ENCODE assay signal across 25 mouse cellular contexts in the genomic region with DNA sequence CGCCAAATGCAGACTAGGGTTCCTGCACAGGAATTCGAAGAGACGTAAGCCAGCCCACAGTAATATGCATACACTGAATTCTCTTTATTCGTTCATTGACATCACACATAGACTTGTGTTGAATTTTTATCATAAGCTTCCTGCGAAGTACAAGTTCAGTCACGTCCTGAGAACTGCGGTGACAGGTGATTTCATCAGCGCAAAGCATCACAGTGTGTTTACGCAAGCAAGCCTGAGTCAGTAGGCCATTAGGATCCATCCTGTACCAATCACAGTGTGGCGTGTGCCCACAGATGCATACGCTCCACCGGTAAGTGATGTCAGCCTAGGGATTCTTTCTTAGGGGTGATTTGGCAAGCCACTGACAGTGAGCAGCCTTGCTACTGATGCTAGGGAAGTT.
"Had no signal": no experiment of that assay in that cellular context is flagged by ENCODE, and none has a peak within 500 bp of the region (broad histone marks: within the 10 kb centered on the region; RNA-seq: fewer than 3 reads in every experiment).

No protein-coding gene starts in this region.

- H3K4me2 ChIP-seq: heart, embryonic 12.5 days; hindbrain, embryonic 12.5 days; hindbrain, embryonic 14.5 days; intestine, embryonic 15.5 days; limb, embryonic 12.5 days; liver, embryonic 11.5 days; liver, embryonic 13.5 days had no signal

- H3K9me3 ChIP-seq: heart, embryonic 10.5 days; heart, embryonic 12.5 days; hindbrain, embryonic 10.5 days; hindbrain, embryonic 12.5 days; intestine, embryonic 15.5 days; limb, embryonic 10.5 days; limb, embryonic 12.5 days; liver, embryonic 13.5 days had no signal

- H3K4me3 ChIP-seq: heart, embryonic 10.5 days; heart, embryonic 12.5 days; hindbrain, embryonic 10.5 days; hindbrain, embryonic 12.5 days; intestine, embryonic 15.5 days; left cerebral cortex, adult 2 months; limb, embryonic 10.5 days; limb, embryonic 12.5 days; liver, embryonic 13.5 days had no signal

- H3K9ac ChIP-seq: heart, embryonic 12.5 days; hindbrain, embryonic 12.5 days; hindbrain, embryonic 14.5 days; intestine, embryonic 15.5 days; limb, embryonic 12.5 days; liver, embryonic 13.5 days had no signal

- H3K4me1 ChIP-seq: hindbrain, embryonic 12.5 days; intestine, embryonic 15.5 days; liver, embryonic 13.5 days had no signal

- DNase-seq: gastrocnemius, postnatal 14 days; gastrocnemius, postnatal 36 days; heart, adult 18-20 months; heart, postnatal 10 days; heart, postnatal 4 days; kidney, adult 18-20 months; kidney, adult 8-10 months; kidney, postnatal 10 days; kidney, postnatal 25 days; kidney, postnatal 4 days; liver; liver, embryonic 13.5 days had no signal

- H3K27me3 ChIP-seq: heart, embryonic 12.5 days; hindbrain, embryonic 12.5 days; intestine, embryonic 15.5 days; limb, embryonic 12.5 days; liver, embryonic 13.5 days had no signal

- H3K27ac ChIP-seq: heart, embryonic 10.5 days; hindbrain, embryonic 10.5 days; hindbrain, embryonic 12.5 days; hindbrain, embryonic 14.5 days; intestine, embryonic 15.5 days; left cerebral cortex, adult 2 months; limb, embryonic 10.5 days; limb, embryonic 12.5 days; liver, embryonic 13.5 days had no signal

- H3K36me3 ChIP-seq: heart, embryonic 10.5 days; heart, embryonic 12.5 days; hindbrain, embryonic 10.5 days; hindbrain, embryonic 12.5 days; intestine, embryonic 15.5 days; limb, embryonic 10.5 days; limb, embryonic 12.5 days; liver, embryonic 13.5 days had no signal

- ATAC-seq: hindbrain, embryonic 16.5 days; inflammation-experienced regulatory T-cells, adult 6 months; intestine, embryonic 15.5 days; intestine, postnatal 0 days had no signal
